Mouse (Mus musculus): ENCODE data around the gene Ermp1. TPM values are rescaled to one million over a fixed set of nuclear protein-coding genes. Genes with fewer than 3 reads are reported as not detected.
"Not testable (repeated sequence)": the region's sequence is repeated elsewhere in the genome, so short reads cannot be mapped to it uniquely, and the experiment has no call there.

Ermp1 gene
- polyA plus RNA-seq, 1 experiment from 2014 or later, result 10.7 TPM

DNA sequence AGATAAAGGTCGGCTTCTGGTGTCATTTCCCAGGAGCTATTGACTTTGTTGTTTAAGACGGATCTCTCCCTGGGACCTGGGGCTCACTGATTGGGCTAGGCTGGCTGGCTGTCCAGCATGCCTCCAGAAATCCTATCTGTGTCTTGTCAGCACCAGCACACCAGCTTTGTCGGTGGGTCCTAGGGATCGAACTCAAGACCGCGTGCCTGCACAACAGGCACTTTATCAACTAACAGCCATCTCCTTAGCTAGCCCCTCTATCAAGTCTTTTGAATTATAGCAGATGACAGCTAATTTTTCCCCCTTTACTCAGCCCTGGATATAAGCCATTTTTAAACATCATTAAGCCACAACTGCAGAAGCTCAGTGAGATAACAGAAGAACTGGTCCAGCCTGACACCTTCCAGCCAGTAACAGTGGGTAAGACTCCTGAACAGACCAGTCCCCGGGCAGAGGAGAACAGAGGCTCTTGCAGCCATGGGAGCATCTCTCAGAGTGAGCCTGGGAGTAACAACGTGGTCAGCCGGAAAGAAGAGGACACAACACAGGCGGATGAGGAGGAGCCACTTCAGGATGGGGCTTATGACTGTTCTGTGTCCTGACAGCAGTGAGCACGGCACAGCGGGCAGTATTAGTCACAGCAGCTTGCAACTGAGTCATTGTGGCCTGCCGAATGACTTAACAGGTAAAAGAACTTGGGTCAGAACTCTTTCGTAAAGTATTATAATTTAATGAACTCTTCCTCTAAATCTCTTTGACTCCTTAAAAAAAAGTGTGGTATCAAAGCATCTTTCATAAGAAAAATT lies 44.5 kb downstream of the Ermp1 start:
- no peak for DNase-seq (ENCODE audit: low spot score)

GRCm38 (mm10) chr19:29598981-29599380 lies 49.2 kb downstream of the Ermp1 start:
- DNase-seq (ENCODE audit: low spot score), result no peak

DNA sequence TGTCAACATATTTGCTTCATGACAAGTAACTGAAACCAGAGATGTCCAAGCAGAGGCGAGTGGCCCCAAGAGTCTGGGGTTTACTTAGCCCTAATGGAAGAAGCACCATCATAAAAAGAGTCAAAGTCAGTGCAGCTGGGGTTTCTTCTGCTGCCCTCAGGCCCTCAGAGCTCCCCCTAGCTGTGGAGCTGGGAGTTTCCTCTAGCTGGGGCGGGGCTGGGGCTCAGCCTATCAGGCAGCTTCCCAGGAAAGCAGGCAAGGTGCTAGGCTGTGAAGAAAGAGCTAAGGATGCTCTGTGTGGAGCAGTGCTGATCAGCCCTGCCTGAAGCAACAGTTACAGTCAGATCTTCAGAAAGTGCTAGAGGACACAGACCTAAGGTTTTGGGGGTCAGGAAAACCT lies 51.2 kb downstream of the Ermp1 start:
- DNase-seq (ENCODE audit: low spot score), result peak; percentile 18

DNA sequence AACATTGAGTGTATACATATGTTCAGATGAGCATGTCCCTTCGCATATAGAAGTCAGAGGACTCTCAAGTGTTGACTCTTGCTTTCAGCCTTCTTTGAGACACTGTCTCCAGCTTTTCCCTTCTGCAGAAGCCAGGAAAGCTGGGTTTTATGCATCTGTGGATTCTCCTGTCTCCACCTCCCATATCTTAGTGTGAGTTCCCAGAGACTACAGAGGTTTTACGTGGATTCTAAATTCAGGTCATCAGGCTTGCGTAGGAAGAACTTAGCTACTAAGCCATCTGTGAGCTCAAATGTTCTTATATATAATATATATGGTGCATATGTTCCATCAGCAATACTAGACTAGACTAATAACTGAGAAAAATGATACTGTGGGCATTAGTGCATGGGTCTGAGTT lies 51.9 kb downstream of the Ermp1 start:
- no peak for DNase-seq (ENCODE audit: low spot score)

DNA sequence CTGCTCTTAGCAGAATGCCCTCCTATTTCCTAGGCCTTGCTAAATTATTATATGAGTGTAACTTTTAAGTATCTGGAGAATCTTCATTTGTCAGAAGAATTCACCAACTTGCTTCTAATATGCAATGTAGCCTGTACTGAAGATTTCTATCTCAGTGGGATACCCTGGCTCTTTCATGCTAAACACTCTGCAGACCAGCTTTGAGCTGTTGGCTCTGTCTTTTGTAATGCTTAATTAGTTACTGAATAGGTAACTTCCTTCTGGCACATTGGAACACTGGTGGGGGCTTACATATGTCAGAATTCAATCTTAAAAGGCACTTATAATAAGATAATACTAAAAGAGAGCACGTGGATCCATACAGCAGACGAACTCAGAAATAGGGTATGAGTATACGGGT lies 54.4 kb downstream of the Ermp1 start:
- not testable (repeated sequence) for DNase-seq (ENCODE audit: low spot score)

GRCm38 (mm10) chr19:29583734-29584133 lies 64.5 kb downstream of the Ermp1 start:
- DNase-seq (ENCODE audit: low spot score), result no peak

GRCm38 (mm10) chr19:29582439-29582838 lies 65.8 kb downstream of the Ermp1 start:
- no peak for DNase-seq (ENCODE audit: low spot score)

DNA sequence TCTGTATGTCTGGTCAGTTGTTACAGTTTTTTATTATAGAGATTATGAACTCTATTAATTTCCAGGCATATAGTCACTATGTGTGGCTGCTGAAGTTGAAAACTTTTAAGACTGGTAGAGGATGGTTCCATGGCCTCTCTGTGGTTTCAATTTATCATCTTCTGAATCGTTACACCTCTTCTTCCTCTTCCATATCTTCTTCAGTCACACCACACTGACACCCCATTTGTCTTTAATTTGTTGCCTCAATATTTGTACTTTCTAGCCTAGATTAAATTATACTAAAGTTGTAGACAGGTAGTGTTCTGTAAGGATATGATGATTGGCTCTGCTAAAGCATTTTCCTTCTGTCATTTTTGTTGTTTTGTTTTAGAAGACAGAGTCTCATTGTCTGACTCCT lies 81.7 kb downstream of the Ermp1 start:
- DNase-seq (ENCODE audit: low spot score), result no peak

DNA sequence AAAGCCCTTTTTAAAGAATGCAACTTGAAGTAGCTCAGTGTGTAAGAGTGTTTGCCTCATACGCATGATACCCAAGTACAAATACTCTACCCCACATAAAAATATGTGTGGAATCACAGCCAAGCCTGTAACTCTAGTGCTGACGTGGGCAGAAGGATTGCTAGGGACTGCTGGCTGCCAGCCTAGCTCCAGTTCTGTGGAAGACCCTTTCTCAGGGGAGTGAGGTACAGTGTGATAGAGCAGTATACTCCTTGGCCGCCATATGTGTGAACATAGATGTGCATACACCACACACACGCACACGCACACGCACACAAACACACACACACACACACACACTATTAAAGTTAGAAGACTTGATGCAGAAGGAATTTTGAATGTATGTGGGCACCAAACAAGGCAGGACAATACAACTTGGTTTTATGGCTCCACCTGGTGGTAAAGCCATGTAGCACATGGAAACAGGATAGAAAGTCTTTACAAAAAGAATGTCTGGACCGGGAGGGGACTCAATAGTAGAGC lies 84.9 kb downstream of the Ermp1 start:
- DNase-seq (ENCODE audit: low spot score), result peak; percentile 63

- DNase-seq (ENCODE audit: low spot score), result no peak
Observed at GRCm38 (mm10) chr19:29562603-29563002, 85.6 kb downstream of the Ermp1 start.

GRCm38 (mm10) chr19:29562166-29562565 lies 86.0 kb downstream of the Ermp1 start:
- DNase-seq (ENCODE audit: low spot score), result no peak

Other genes starting within 250 kb of the Ermp1 start
- gene Pdcd1lg2, start 237.5 kb downstream of the Ermp1 start, polyA plus RNA-seq (2015; fragmentation: Nextera tagmentation; extraction: Ambion mirVana), result 4.6 and 4.9 TPM in 2 replicates
- gene Ric1, start 126.1 kb downstream of the Ermp1 start, polyA plus RNA-seq (2015; fragmentation: Nextera tagmentation; extraction: Ambion mirVana), result 13.4 and 16.5 TPM in 2 replicates
- gene Mlana, start 49.4 kb upstream of the Ermp1 start, polyA plus RNA-seq (2015; fragmentation: Nextera tagmentation; extraction: Ambion mirVana), result 0.18 TPM in 1 of 2 replicates, not detected in the other
- gene 9930021J03Rik, start 157.6 kb upstream of the Ermp1 start, polyA plus RNA-seq (2015; fragmentation: Nextera tagmentation; extraction: Ambion mirVana), result 4.2 and 5.4 TPM in 2 replicates
- 16.9 and 17.8 TPM in 2 replicates for gene Ranbp6, start 164.6 kb upstream of the Ermp1 start, polyA plus RNA-seq (2015; fragmentation: Nextera tagmentation; extraction: Ambion mirVana)